Mouse (Mus musculus) cerebellum, adult 18-20 months (tissue): ENCODE data around the gene Acap2.

ENCODE experiments used
- DNase-seq, 2 experiments: peaks; one replicate each; pipeline ENCODE4 v3.0.0; 2021

Acap2 gene

GRCm38 (mm10) chr16:31043136-31043535 is 157.9 kb downstream of the Acap2 start:
- DNase-seq, result no peak
